Mouse (Mus musculus): ENCODE data around the gene Ldha. TPM values are rescaled to one million over a fixed set of nuclear protein-coding genes. Genes with fewer than 3 reads are reported as not detected.
A peak's percentile ranks its signal among the peaks of the same experiment; 100 is the strongest.

Gene Ldha
- total RNA-seq, 2 experiments from 2014 or later: 53.0 to 109 TPM

DNA sequence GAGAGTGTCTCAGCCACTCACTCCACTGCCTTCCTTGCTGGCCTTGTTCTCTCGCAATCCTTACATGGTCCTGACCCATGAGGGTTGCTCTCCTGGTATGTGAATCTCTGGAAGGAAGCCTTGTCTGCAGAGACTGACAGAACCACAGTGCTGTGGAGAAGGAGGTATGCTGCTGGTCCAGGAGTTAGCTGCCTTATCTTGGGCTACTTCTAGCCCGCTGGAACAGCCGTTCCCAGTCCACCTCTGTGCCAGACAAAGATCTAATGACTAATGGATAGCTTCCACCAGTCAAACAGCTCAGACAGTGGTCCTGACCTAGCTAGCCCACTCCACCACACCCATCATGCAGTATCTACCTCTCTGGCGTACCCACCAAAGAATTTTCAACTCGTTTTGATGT is 4.9 kb upstream of the Ldha start:
- ATAC-seq (replicated peaks; ENCODE audit: low FRiP score, poor library complexity, severe bottlenecking): no peak

DNA sequence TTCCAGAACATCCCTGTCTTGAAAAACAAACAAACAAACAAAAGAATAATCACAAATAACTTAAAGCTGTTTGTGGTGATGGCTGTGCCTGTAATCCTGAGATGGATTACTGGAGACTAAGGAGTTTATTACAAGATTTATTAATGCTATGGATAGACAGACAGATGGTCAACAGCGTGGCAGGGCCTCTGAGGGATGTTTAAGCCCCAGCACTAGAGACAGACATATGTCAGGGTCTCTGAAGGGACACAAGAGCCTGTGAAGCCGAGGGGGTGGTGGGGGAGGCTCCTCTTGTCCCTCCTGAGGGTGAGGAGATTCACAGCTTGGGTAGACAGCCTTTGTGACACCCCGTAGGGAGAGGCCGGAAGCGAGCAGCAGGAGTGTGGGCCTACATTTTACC is 4.2 kb upstream of the Ldha start:
- no peak for ATAC-seq (replicated peaks; ENCODE audit: low FRiP score, poor library complexity, severe bottlenecking)

GRCm38 (mm10) chr7:46838104-46838671 is 3.1 kb upstream of the Ldha start:
- no peak for ATAC-seq (replicated peaks; ENCODE audit: low FRiP score, poor library complexity, severe bottlenecking)

- ATAC-seq (replicated peaks; ENCODE audit: low FRiP score, poor library complexity, severe bottlenecking): no peak
Measured at GRCm38 (mm10) chr7:46838891-46839302, 2.4 kb upstream of the Ldha start.

DNA sequence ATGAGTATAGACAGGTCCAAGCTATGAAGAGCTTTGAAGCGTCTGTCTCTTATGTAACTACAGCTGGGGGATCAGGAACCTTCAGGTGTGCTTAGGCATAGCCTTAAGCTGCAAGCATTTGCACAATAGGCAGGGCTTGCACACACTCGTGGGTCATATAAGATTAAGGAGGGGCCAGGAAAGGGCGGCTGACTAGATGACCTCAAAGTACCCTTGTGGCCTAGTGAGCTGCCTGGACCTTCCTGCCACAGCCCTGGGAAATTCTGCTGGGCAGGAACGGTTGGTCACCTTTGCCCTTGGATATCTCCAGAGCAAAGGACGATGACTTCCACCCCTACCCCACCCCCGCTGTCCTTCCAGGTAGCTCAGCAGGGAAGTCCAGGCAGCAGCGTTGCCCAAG is 1.8 kb upstream of the Ldha start:
- no peak for ATAC-seq (replicated peaks; ENCODE audit: low FRiP score, poor library complexity, severe bottlenecking)

- ATAC-seq (replicated peaks; ENCODE audit: low FRiP score, poor library complexity, severe bottlenecking): no peak
Measured at GRCm38 (mm10) chr7:46839861-46840260, 1.4 kb upstream of the Ldha start.

DNA sequence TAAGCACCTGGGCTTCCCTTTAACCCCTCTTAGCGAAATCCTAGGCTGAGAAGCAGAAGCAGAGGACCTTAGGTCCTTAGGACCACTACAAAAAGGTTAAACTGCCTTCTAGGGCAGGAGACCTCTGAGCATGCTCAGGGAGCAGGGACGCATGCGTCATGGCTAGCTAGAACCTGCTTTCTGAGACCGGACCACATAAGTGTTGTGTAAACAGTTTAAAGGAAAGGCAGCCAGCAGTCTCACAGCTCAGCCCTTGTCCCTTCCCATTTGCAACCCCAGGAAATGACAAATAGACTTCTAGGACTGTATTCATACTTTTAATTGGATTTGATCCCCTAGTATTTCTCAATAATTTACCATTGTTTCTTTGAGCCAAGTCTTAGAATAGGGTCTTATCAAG is 949 bp upstream of the Ldha start:
- ATAC-seq (replicated peaks; ENCODE audit: low FRiP score, poor library complexity, severe bottlenecking): no peak

- ATAC-seq (replicated peaks; ENCODE audit: low FRiP score, poor library complexity, severe bottlenecking): no peak
Measured at GRCm38 (mm10) chr7:46842278-46842677, 1.0 kb downstream of the Ldha start.

DNA sequence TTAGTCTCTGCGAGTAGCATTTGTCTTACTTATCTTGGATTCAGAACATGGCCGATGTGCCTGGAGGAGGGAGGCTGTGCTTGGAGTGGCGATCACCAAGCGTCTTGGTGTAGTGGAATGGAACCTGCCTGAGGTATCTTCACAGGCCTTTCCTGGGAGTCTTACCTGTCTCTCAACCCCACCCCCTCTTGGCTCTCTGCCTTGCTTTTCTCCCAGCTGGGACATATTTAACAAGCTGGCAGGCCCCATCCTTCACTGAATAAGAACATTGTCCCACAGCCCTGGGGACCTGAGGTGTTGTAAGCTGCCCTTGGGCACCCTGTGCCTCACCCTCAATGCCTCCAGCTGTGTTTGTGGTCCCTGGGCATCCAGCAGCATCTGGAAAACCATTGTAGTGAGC is 2.3 kb downstream of the Ldha start:
- ATAC-seq (replicated peaks; ENCODE audit: low FRiP score, poor library complexity, severe bottlenecking): no peak

DNA sequence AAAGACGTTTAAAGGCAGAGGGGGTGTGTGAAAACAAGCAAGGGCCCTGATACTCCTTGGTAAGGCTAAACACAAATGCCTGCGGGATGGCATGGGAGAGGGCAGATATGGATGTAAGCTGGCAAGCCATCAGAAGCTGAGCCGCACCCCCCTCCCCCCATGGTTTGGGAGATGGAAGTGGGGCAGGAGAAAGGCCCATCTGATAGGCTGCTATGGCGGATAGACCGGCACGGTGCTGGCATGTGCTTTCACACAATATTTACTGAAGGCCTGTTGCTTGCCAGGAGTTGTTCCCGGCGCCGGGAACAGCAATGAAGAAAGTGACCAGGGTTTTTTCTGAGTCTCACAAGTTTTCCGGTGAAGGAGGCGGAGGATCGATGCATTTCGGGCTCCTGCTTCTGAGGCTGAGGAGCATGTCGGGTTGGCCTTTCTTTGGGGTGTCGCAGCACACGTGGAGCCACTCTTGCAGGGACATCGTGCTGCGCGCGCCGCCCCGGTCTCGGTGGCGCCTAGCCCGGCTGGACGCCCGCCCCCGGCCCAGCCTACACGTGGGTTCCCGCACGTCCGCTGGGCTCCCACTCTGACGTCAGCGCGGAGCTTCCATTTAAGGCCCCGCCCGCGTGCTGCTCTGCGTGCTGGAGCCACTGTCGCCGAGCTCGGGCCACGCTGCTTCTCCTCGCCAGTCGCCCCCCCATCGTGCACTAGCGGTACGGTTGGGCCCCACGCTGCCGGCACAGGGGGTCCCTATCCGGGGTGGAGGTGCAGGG is 4.1 kb downstream of the Ldha start:
- peak; percentile 78 for ATAC-seq (replicated peaks; ENCODE audit: low FRiP score, poor library complexity, severe bottlenecking)

DNA sequence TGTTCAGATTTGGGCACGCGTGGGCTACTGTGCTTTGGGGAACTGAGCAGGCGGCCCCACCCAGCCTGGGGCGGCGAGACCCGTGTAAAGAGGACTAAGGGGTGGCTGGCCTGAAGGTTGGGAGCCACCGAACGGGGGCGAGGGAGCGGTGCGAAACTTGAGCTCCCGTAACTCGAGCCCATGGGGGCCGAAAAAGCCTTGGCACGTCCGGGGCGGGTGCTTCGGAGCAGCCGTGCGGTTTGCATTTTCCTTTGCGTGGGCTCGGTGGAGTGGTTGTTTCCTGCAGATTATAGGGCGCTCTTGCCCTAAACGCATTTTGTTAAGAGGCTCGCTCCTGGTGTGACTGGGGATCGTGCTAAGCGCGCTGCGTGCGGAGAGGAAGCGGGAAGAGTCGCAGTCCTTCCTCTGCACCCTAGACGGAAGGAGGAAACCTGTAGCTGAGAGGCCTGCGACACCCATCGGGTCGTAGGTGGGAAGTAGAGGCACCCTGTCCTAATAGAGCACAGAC is 4.8 kb downstream of the Ldha start:
- peak; percentile 45 for ATAC-seq (replicated peaks; ENCODE audit: low FRiP score, poor library complexity, severe bottlenecking)

- 0 out of 2 replicates have a peak, but pooled peaks have one; percentile 40 for ATAC-seq (replicated peaks; ENCODE audit: low FRiP score, poor library complexity, severe bottlenecking)
Measured at GRCm38 (mm10) chr7:46846486-46847244, 5.4 kb downstream of the Ldha start.

- ATAC-seq (replicated peaks; ENCODE audit: low FRiP score, poor library complexity, severe bottlenecking): no peak
Measured at GRCm38 (mm10) chr7:46849287-46849686, 8.0 kb downstream of the Ldha start.

DNA sequence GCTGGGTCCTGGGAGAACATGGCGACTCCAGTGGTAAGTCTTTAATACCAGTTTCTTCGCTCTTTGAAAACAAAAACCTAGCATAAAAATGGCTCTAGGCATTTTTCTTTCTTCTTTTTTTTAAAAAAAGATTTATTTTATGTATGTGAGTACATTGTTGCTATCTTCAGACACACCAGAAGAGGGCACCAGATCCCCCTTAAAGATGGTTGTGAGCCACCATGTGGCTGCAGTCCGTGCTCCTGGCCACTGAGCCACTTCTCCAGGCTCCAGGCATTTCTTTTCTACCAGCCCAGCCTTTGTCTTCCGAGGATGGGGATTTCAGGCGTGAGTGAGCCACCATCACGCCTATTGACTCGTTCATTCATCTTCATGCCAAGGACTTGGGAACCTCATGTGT is 9.8 kb downstream of the Ldha start:
- ATAC-seq (replicated peaks; ENCODE audit: low FRiP score, poor library complexity, severe bottlenecking): no peak

GRCm38 (mm10) chr7:46852666-46853065 is 11.4 kb downstream of the Ldha start:
- ATAC-seq (replicated peaks; ENCODE audit: low FRiP score, poor library complexity, severe bottlenecking): no peak

DNA sequence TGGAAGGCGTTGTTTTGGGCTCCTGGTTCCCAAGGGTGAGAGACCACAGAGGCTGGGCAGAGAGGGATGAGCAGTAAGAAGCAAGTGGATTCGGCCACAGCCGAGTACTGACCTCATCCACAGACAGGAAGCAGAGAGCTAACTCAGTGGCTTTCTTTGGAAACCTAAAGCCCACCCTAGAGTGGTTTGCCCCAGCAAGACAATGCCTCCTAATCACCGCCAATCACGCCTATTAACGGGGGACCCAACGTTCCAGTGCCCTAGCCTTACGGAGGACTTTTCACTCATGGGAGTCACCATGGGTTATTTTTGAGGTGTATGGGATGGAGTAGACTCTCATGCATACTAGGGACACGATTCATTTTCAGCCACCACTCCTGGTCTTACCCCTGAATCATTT is 12.1 kb downstream of the Ldha start:
- ATAC-seq (replicated peaks; ENCODE audit: low FRiP score, poor library complexity, severe bottlenecking): no peak

GRCm38 (mm10) chr7:46855866-46856560 is 14.7 kb downstream of the Ldha start:
- ATAC-seq (replicated peaks; ENCODE audit: low FRiP score, poor library complexity, severe bottlenecking): no peak

- no peak for ATAC-seq (replicated peaks; ENCODE audit: low FRiP score, poor library complexity, severe bottlenecking)
Measured at GRCm38 (mm10) chr7:46857436-46857835, 16.2 kb downstream of the Ldha start.

DNA sequence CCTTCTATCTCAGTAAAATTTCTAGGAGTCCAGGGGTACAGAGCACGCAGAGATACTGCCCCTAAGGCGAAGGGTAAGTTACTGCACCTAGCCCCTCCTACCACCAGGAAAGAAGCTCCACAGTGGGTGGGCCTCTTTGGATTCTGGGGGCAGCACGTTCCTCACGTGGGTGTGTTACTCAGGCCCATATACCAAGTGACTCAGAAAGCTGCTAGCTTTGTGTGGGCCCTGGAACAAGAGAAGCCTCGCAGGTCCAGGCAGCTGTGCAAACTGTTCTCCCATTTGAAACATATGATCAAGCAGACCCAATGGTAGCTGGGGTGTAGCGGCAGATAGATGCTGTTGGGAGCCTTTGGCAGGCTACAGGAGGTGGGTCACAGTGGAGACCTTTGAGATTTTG is 17.8 kb downstream of the Ldha start:
- ATAC-seq (replicated peaks; ENCODE audit: low FRiP score, poor library complexity, severe bottlenecking): no peak

DNA sequence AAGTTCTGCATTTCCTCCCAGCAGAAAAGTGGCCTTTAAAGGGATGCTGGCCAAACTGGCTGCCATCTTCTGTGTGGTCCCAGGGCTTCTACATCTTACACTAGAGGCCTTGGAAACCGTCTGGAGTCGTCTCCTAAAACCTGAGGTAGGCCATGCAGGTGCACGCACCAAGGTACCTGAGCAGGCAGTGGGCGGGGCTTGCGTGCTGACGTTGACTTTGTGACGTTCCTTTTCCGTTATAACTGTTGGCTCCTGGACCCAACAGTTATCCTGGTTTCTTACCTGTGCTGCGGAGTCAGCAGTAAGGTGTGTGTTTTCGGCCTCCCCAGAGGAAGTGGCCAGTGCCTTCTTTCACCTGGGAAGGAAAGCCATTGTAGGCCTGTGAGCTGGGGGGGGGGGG is 19.7 kb downstream of the Ldha start, which contains the start of gene Ldhc:
TSS of gene Ldhc (plus strand) at position 208 of the 400 bp plus-strand sequence.
- no peak for ATAC-seq (replicated peaks; ENCODE audit: low FRiP score, poor library complexity, severe bottlenecking)
